Mouse (Mus musculus): ENCODE measurements at regions not wholly inside any gene's neighbourhood (a gene's known extent, or its start where the extent isn't known, plus 50 kb on each side); places are given as distances from the start of the nearest gene placed in this dataset.

GRCm38 (mm10) chr1:157012950-157013668, 73.7 kb upstream of the Ralgps2 start:
- TF ChIP-seq CEBPB (IDR thresholded peaks at IDR 0.05; ENCODE audit: low read depth) (no peak), MYOG (IDR thresholded peaks at IDR 0.05; ENCODE audit: control insufficient read depth, extremely low read depth, insufficient read length) (no peak), CTCF (IDR thresholded peaks at IDR 0.05; ENCODE audit: control insufficient read depth, insufficient read depth, insufficient read length) (no peak), USF1 (IDR thresholded peaks at IDR 0.05; ENCODE audit: low read depth) (no peak), MAX (IDR thresholded peaks at IDR 0.05) (no peak)
